Mouse (Mus musculus) adrenal gland, adult 18-20 months (tissue): ENCODE results near the gene Actb. TPM values are rescaled to one million over a fixed set of nuclear protein-coding genes. Genes with fewer than 3 reads are reported as not detected.
A peak's percentile ranks its signal among the peaks of the same experiment; 100 is the strongest.
"Not testable (repeated sequence)": the region's sequence is repeated elsewhere in the genome, so short reads cannot be mapped to it uniquely, and the experiment has no call there.

Source experiments
- DNase-seq, 2 experiments: peaks; one replicate each; pipeline ENCODE4 v3.0.0; 2021 to 2022; ENCODE audit warnings: low spot score in 2 of 2
- total RNA-seq, 2 experiments: library from RNA; stranded (reverse); gene quantifications; 1 replicate in 1 of 2; 2 replicates in 1 of 2; pipeline ENCODE4 v1.2.3; 2021

The Actb gene
- total RNA-seq, 2 experiments from 2014 or later = 2,759 to 3,567 TPM

GRCm38 (mm10) chr5:142903470-142904207 is 2.9 kb downstream of the Actb start:
- peak in 1 of 2 experiments; percentile 31 for DNase-seq

GRCm38 (mm10) chr5:142902506-142903314 is 3.8 kb downstream of the Actb start:
- DNase-seq = no peak

- DNase-seq = no peak
Observed at GRCm38 (mm10) chr5:142901846-142902505, 4.6 kb downstream of the Actb start.

- no peak for DNase-seq
Observed at GRCm38 (mm10) chr5:142901355-142901802, 5.2 kb downstream of the Actb start.

- DNase-seq = no peak
Observed at GRCm38 (mm10) chr5:142900651-142901050, 5.9 kb downstream of the Actb start.

GRCm38 (mm10) chr5:142899932-142900533 is 6.5 kb downstream of the Actb start:
- no peak for DNase-seq

- no peak for DNase-seq
Observed at GRCm38 (mm10) chr5:142899057-142899601, 7.4 kb downstream of the Actb start.

- DNase-seq = no peak
Observed at GRCm38 (mm10) chr5:142898316-142898715, 8.2 kb downstream of the Actb start.

GRCm38 (mm10) chr5:142897568-142898248 is 8.8 kb downstream of the Actb start:
- DNase-seq = no peak

GRCm38 (mm10) chr5:142896713-142897112 is 9.8 kb downstream of the Actb start:
- no peak for DNase-seq

GRCm38 (mm10) chr5:142896192-142896591 is 10.4 kb downstream of the Actb start:
- no peak for DNase-seq

- DNase-seq = peak; percentile 86 to 91
Observed at GRCm38 (mm10) chr5:142894918-142895613, 11.5 kb downstream of the Actb start, which contains the start of gene Fbxl18. Gene Fbxl18 (minus strand): TSS chr5:142895421.

GRCm38 (mm10) chr5:142891396-142891795 is 15.2 kb downstream of the Actb start:
- DNase-seq = no peak

- DNase-seq = not testable (repeated sequence)
Observed at GRCm38 (mm10) chr5:142887533-142887932, 19.0 kb downstream of the Actb start.

GRCm38 (mm10) chr5:142886761-142887160 is 19.8 kb downstream of the Actb start:
- DNase-seq = no peak

- no peak for DNase-seq
Observed at GRCm38 (mm10) chr5:142886181-142886580, 20.4 kb downstream of the Actb start.

- DNase-seq = no peak
Observed at GRCm38 (mm10) chr5:142882471-142882870, 24.1 kb downstream of the Actb start.

GRCm38 (mm10) chr5:142881936-142882335 is 24.6 kb downstream of the Actb start:
- DNase-seq = no peak

- DNase-seq = no peak
Observed at GRCm38 (mm10) chr5:142880806-142881516, 25.6 kb downstream of the Actb start.
